Comparison of ENCODE assay signal across 9 mouse cellular contexts in the genomic region with DNA sequence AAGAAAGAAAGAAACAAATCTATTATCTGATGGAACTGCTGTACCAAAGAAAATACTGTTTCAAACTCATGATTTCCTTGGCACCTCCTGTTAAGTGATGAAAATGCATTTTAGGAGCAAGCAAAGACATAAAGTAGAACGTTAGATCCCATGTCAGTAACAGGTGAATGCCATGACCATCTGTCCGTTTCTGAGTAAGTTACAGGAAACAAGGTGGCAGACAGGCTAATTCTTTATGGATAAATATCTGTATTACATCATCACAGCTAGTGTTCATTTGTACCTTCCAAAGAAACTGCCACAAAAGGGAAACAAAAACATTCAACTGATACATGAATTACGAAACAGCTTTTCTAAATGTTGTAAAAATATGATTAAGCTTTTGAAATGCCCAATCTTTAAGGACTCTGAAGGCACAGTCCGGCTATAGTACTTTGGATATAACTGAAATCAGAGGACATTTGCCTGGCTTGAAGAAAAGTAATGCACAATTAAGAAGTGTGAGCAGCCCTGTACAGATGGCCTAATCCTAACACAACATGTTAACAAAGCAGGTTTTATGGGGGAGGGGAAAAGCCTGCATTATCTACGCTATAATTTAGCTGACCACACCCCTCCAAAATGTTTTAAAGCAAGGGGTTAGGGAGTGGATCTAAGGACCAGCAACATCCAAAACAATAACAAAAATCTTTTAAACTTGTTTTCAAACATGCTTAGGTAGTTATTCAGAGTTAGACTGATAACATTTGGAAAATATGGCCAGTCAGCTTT. TPM values are rescaled to one million over a fixed set of nuclear protein-coding genes. Genes with fewer than 3 reads are reported as not detected.
DNase-seq lines count a peak whose midpoint lies in the region; ATAC-seq and TF ChIP-seq lines count a peak whose summit lies in the region.
"Had no signal": no experiment of that assay in that cellular context is flagged by ENCODE, and none has a peak within 500 bp of the region (broad histone marks: within the 10 kb centered on the region; RNA-seq: fewer than 3 reads in every experiment).

No protein-coding gene starts in this region.

- no peak for TF ChIP-seq CTCF in stomach, postnatal 0 days (IDR thresholded peaks at IDR 0.05; ENCODE audit: low read depth)

- TF ChIP-seq EP300 in stomach, postnatal 0 days (optimal IDR thresholded peaks at IDR 0.05): no peak

- WGBS in stomach, embryonic 16.5 days: 52% methylated on average over 5 of the region's 5 CpGs
- 43% methylated on average over 5 of the region's 5 CpGs for WGBS in stomach, postnatal 0 days
- WGBS in forebrain, embryonic 10.5 days: 67% methylated on average over 5 of the region's 5 CpGs
- WGBS in liver, embryonic 12.5 days (ENCODE audit: insufficient replicate concordance): 52% methylated on average over 5 of the region's 5 CpGs

- peaks cover 7% of the 10 kb centered on the region; the same call in 1 of the 2 replicates for H3K4me1 ChIP-seq in stomach, embryonic 16.5 days (ENCODE audit: control insufficient read depth, insufficient read depth, low read length)
- peaks cover 3% of the 10 kb centered on the region; the same call in 1 of the 2 replicates for H3K4me1 ChIP-seq in stomach, postnatal 0 days (replicated peaks; ENCODE audit: control insufficient read depth, insufficient read depth)
- H3K4me1 ChIP-seq in forebrain, embryonic 10.5 days: peaks cover 39% of the 10 kb centered on the region
- H3K4me1 ChIP-seq in liver, embryonic 12.5 days: peaks cover 46% of the 10 kb centered on the region

- no peaks in the 10 kb centered on the region for H3K9me3 ChIP-seq in stomach, embryonic 16.5 days (replicated peaks; ENCODE audit: control insufficient read depth, low read length)
- H3K9me3 ChIP-seq in stomach, postnatal 0 days (ENCODE audit: control insufficient read depth, low read length): no peaks in the 10 kb centered on the region
- no peaks in the 10 kb centered on the region for H3K9me3 ChIP-seq in forebrain, embryonic 10.5 days
- H3K9me3 ChIP-seq in liver, embryonic 12.5 days (replicated peaks): no peaks in the 10 kb centered on the region
- H3K9me3 ChIP-seq: megakaryocyte, embryonic 14.5 days had no signal

- H3K4me3 ChIP-seq in stomach, embryonic 16.5 days (replicated peaks; ENCODE audit: low read length): no peak overlapping the region
- H3K4me3 ChIP-seq in stomach, postnatal 0 days (ENCODE audit: low read depth, low read length): no peak overlapping the region
- H3K4me3 ChIP-seq in forebrain, embryonic 10.5 days: peak overlapping the region; percentile 94
- no peak overlapping the region for H3K4me3 ChIP-seq in liver, embryonic 12.5 days

- no peak overlapping the region; the same call in 1 of the 2 replicates for H3K9ac ChIP-seq in stomach, embryonic 16.5 days (ENCODE audit: low read length)
- no peak overlapping the region for H3K9ac ChIP-seq in stomach, postnatal 0 days (ENCODE audit: low read length)
- H3K9ac ChIP-seq in liver, embryonic 12.5 days: 0 out of 2 replicates have a peak overlapping the region, but pooled peaks have one; percentile 22

- no peak for DNase-seq in stomach, postnatal 0 days (ENCODE audit: low spot score)
- no peak for DNase-seq in forebrain, embryonic 10.5 days (ENCODE audit: extremely low spot score, low spot score)
- DNase-seq in urinary bladder, postnatal 4 days (ENCODE audit: low spot score in 2 of 2): no peak
- no peak for DNase-seq in right cerebral cortex, adult 2 months (ENCODE audit: low spot score in 2 of 2)
- DNase-seq: heart, adult 18-20 months had no signal

- no peaks in the 10 kb centered on the region for H3K36me3 ChIP-seq in stomach, embryonic 16.5 days (ENCODE audit: control insufficient read depth, insufficient read depth, low read length)
- H3K36me3 ChIP-seq in stomach, postnatal 0 days (ENCODE audit: control insufficient read depth, insufficient read depth, low read length): no peaks in the 10 kb centered on the region
- H3K36me3 ChIP-seq in forebrain, embryonic 10.5 days (replicated peaks): peaks cover 15% of the 10 kb centered on the region
- H3K36me3 ChIP-seq in liver, embryonic 12.5 days: no peaks in the 10 kb centered on the region

- H3K27me3 ChIP-seq in stomach, embryonic 16.5 days (ENCODE audit: control insufficient read depth, insufficient read depth, low read length): no peaks in the 10 kb centered on the region
- no peaks in the 10 kb centered on the region for H3K27me3 ChIP-seq in stomach, postnatal 0 days (ENCODE audit: control insufficient read depth, insufficient read depth, low read length)
- no peaks in the 10 kb centered on the region for H3K27me3 ChIP-seq in forebrain, embryonic 10.5 days (ENCODE audit: poor library complexity, severe bottlenecking)
- H3K27me3 ChIP-seq in liver, embryonic 12.5 days (replicated peaks): no peaks in the 10 kb centered on the region

- ATAC-seq in stomach, embryonic 16.5 days (ENCODE audit: insufficient read depth, low FRiP score): no peak
- ATAC-seq in stomach, postnatal 0 days (ENCODE audit: low FRiP score, low TSS enrichment): no peak
- ATAC-seq in liver, embryonic 12.5 days: no peak
- ATAC-seq in megakaryocyte-erythroid progenitor cell, adult 5-6 weeks (replicated peaks; ENCODE audit: low FRiP score, low TSS enrichment, poor library complexity, severe bottlenecking): no peak

- H3K4me2 ChIP-seq in stomach, embryonic 16.5 days (ENCODE audit: low read depth, low read length): 0 out of 2 replicates have a peak overlapping the region, but pooled peaks have one; percentile 12
- H3K4me2 ChIP-seq in stomach, postnatal 0 days (replicated peaks; ENCODE audit: low read depth): no peak overlapping the region
- H3K4me2 ChIP-seq in liver, embryonic 12.5 days: peak overlapping the region; percentile 99

- H3K27ac ChIP-seq in stomach, embryonic 16.5 days (ENCODE audit: low read length): no peak overlapping the region
- no peak overlapping the region for H3K27ac ChIP-seq in stomach, postnatal 0 days (replicated peaks)
- peak overlapping the region; percentile 100 for H3K27ac ChIP-seq in forebrain, embryonic 10.5 days
- H3K27ac ChIP-seq in liver, embryonic 12.5 days: no peak overlapping the region

RNA-seq across cellular contexts. Expression of gene Qser1, which starts 2.2 kb away (rescaled TPM):
- polyA plus RNA-seq in stomach, embryonic 16.5 days (2015; fragmentation: Nextera tagmentation; extraction: Ambion mirVana): 7.2 TPM in 2 replicates
- polyA plus RNA-seq in stomach, postnatal 0 days (2015; fragmentation: Nextera tagmentation; extraction: Ambion mirVana): 2.6 and 3.1 TPM in 2 replicates
- 11.5 and 11.8 TPM in 2 replicates for polyA plus RNA-seq in forebrain, embryonic 10.5 days (2016; fragmentation: Nextera tagmentation; extraction: Ambion mirVana)
- 3.6 and 3.7 TPM in 2 replicates for polyA plus RNA-seq in liver, embryonic 12.5 days (2016; fragmentation: Nextera tagmentation; extraction: Ambion mirVana)
- total RNA-seq in megakaryocyte-erythroid progenitor cell, adult 5-6 weeks (2014; fragmentation: Nextera tagmentation): 23.7 and 28.0 TPM in 2 replicates
- 3.8 and 12.6 TPM in 2 replicates for total RNA-seq in megakaryocyte-erythroid progenitor cell, adult 5-6 weeks (2017)

RNA-seq across cellular contexts. Expression of gene Prrg4, which starts 35.3 kb away (rescaled TPM):
- 6.3 and 6.7 TPM in 2 replicates for polyA plus RNA-seq in stomach, embryonic 16.5 days (2015; fragmentation: Nextera tagmentation; extraction: Ambion mirVana)
- polyA plus RNA-seq in stomach, postnatal 0 days (2015; fragmentation: Nextera tagmentation; extraction: Ambion mirVana): 3.1 and 4.0 TPM in 2 replicates
- polyA plus RNA-seq in forebrain, embryonic 10.5 days (2016; fragmentation: Nextera tagmentation; extraction: Ambion mirVana): 0.71 and 0.77 TPM in 2 replicates
- polyA plus RNA-seq in liver, embryonic 12.5 days (2016; fragmentation: Nextera tagmentation; extraction: Ambion mirVana): 0.16 and 0.23 TPM in 2 replicates
- total RNA-seq in megakaryocyte-erythroid progenitor cell, adult 5-6 weeks (2014; fragmentation: Nextera tagmentation): 1.3 TPM in 2 replicates
- total RNA-seq in megakaryocyte-erythroid progenitor cell, adult 5-6 weeks (2017): 5.2 and 13.1 TPM in 2 replicates

RNA-seq across cellular contexts. Expression of gene Ccdc73, which starts 53.2 kb away (rescaled TPM):
- 5.3 and 6.4 TPM in 2 replicates for polyA plus RNA-seq in stomach, embryonic 16.5 days (2015; fragmentation: Nextera tagmentation; extraction: Ambion mirVana)
- 5.6 and 6.5 TPM in 2 replicates for polyA plus RNA-seq in stomach, postnatal 0 days (2015; fragmentation: Nextera tagmentation; extraction: Ambion mirVana)
- polyA plus RNA-seq in forebrain, embryonic 10.5 days (2016; fragmentation: Nextera tagmentation; extraction: Ambion mirVana): 2.9 and 4.5 TPM in 2 replicates
- 3.7 and 4.8 TPM in 2 replicates for polyA plus RNA-seq in liver, embryonic 12.5 days (2016; fragmentation: Nextera tagmentation; extraction: Ambion mirVana)
- total RNA-seq in megakaryocyte-erythroid progenitor cell, adult 5-6 weeks (2014; fragmentation: Nextera tagmentation): not detected in 2 replicates
- total RNA-seq in megakaryocyte-erythroid progenitor cell, adult 5-6 weeks (2017): 13.9 TPM in 1 of 2 replicates, not detected in the other
